Mouse (Mus musculus) adrenal gland, adult 18-20 months (tissue): ENCODE results near the gene Tmem201. TPM values are rescaled to one million over a fixed set of nuclear protein-coding genes. Genes with fewer than 3 reads are reported as not detected.
A peak's percentile ranks its signal among the peaks of the same experiment; 100 is the strongest.

Experiments
- DNase-seq, 2 experiments: peaks; one replicate each; pipeline ENCODE4 v3.0.0; 2021 to 2022; ENCODE audit warnings: low spot score in 2 of 2
- total RNA-seq, 2 experiments: library from RNA; stranded (reverse); gene quantifications; 1 replicate in 1 of 2; 2 replicates in 1 of 2; pipeline ENCODE4 v1.2.3; 2021

Gene Tmem201
- total RNA-seq, 2 experiments from 2014 or later = 27.8 to 29.0 TPM

DNA sequence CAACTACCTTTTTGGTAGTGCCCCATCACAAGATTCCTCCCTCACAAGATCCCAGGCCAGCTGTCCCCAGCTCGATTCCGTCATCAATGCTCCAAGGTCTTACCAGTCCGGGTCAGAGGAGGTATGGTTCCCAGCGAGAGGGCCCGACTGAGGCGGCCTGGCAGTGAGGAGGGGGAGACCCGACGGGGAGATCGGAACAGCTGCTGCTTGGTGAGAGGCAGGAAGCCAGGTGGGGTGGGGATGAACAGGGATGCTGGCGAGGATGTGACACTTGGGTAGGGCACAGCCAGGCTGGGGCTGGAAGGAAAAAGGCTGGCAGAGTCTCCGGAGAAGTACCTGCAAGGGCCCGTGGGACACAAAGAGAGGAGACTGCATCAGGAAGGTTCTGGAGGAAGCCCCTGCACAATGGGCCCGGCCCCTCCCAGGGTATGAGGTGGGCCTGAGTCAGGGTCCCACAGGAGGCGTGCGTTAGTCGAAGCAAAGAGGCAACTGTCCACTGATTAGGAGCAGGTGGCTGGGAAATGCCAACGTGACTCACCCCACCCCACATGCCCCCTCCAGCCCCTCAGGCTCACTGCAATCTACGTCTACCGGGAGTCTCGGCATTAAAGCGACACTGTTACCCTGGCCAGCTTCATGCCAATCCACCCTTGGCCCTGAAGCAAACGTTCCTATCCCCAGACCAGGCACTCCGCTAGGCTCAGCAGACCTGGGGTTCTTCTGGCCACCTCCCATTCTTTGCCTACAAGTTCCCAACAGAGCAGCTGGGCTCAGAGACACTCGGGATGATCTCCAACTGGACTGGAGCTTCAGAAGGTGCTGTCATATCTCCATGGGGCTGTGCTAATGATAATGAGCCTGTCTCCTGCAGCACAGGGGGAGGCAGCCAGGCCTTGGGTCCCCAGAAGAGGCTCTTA lies 15.5 kb downstream of the Tmem201 start:
- DNase-seq = no peak

DNA sequence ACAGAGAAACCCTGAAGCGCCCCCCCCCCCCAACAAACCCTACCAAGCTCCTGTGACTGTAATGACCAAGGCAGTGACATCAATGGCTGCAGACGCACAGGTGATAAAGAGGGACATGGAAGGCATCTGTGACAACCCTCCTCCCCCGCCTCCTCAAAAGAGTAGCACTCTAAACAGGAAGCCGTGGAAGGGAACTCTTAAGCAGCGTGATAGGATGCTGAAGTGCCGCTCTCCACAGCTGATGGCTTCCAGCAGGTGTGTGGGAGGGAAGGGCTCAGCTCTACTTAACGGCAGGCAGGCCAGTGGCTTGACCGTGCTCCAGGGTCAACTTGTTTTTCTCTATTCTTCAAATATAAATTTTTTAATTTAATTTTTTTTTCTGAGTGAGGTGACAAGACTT lies 16.7 kb downstream of the Tmem201 start:
- DNase-seq = no peak

- no peak for DNase-seq
Observed at GRCm38 (mm10) chr4:149719686-149720085, 18.2 kb downstream of the Tmem201 start.

DNA sequence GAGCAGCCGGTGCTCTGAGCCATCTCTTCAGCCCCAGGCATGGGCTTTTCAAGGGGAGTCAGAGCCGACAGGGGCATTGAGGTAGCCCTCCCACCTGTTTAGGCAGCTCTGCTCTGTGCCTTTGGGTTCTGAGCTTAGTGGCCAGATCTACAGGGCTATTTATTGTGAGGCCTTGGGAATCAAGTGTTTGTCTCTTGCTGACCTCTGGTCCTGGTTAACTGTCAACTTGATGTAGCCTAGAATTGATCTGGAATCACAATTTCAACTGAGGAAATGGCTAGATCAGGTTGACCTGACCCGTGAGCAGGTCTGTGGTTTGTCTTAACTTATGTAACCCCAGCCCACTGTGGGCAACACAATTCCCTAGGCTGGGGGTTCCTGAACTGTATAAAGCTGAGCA lies 23.3 kb downstream of the Tmem201 start:
- DNase-seq = no peak

DNA sequence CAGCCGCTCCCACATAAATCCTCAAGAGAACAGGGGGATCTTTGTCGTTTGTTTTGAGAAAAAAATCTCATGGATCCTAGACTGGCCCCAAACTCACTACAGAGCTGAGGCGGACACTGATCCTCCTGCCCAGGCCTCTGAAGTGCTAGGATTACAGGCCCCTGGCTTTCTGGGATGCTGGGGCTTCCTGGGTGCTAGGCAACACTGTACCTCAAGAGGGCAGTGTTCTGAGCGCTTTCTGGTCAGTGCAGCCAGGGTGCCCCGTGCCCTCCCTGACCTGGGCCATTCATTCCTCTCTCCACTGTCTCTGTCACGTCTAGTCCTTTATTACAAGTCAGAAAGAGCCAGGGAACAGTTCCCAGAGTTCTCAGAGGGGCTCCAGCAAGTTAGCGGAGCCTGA lies 25.9 kb downstream of the Tmem201 start:
- DNase-seq = peak in 1 of 2 experiments; percentile 55

GRCm38 (mm10) chr4:149711485-149711884 lies 26.4 kb downstream of the Tmem201 start:
- DNase-seq = no peak

DNA sequence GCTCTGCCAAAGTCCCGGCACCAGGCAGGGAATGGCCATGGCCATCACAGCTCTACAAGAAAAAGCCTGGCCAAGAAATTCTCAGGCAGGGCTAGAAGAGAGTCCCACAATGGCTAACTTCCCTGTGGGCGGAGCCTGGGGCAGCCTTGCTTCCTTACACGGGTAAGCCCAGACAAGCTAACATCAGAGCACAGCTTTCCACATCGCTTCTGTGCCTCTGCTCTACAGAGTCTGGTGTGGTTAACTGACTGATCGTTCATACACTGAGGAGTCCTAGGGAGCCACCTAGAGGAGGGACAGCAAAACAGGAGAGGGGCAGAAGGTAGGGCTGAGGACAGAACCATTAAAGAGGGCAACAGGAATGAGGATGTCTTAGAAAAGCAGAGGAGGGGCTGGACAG lies 27.3 kb downstream of the Tmem201 start:
- peak; percentile 31 to 40 for DNase-seq

GRCm38 (mm10) chr4:149705941-149706340 lies 31.9 kb downstream of the Tmem201 start:
- no peak for DNase-seq

GRCm38 (mm10) chr4:149705298-149705697 lies 32.5 kb downstream of the Tmem201 start:
- DNase-seq = no peak

- no peak for DNase-seq
Observed at GRCm38 (mm10) chr4:149702210-149702979, 35.4 kb downstream of the Tmem201 start, which contains the start of gene Pik3cd. Gene Pik3cd (minus strand): TSS chr4:149702571.

DNA sequence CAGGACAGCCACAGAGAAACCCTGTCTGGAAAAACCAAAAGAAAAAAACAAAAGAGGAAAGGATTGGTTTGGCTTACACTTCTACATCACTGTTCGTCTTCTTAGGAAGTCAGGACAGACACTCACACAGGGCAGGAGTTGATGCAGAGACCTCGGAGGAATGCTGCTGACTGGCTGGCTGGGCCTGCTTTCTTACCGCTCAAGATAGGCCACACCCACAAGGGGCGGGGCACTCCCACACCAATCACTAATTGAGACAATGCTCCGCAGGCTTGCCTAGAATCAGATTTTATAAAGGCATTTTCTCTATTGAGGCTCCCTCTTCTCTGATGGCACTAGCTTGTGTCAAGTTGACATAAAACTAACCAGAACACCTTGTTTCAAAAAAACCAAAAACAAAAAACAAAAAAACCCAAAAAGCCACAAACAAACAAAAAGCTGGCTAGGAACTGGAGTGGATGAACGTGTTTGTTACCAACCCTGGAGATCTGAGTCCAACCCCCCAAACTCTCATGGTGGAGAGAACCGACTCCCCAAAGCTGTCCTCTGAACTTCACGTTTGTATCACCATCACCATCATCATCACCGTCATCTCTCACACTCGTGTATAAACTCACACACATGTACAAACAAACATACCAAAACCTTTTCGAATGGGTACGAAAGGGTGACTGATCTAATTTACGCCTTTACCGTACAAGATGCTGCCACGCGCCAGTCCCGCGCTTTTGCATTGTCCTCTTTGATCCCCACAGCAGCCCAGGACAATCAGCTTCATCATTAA lies 36.2 kb downstream of the Tmem201 start:
- DNase-seq = no peak

DNA sequence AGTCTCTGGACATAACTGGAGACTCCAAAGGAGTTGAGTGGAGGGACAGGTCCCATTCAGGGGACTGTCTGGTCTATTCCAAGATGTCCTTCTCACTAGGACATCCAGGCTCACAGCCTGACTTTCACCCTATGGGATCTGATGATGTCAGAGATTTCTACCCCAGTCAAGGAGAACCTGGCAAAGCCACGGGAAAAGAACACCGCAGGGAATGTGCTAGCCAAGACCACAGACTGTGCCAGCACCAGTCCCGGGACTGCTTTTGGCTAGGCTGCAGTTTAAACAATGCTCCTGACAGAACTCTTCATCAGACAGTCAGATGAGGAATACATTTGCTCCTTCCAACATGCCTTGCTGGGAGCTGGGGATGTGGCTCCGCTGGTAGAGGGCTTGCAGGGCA lies 37.9 kb downstream of the Tmem201 start:
- DNase-seq = no peak

- peak; percentile 45 to 60 for DNase-seq
Observed at GRCm38 (mm10) chr4:149698197-149698821, 39.5 kb downstream of the Tmem201 start.

DNA sequence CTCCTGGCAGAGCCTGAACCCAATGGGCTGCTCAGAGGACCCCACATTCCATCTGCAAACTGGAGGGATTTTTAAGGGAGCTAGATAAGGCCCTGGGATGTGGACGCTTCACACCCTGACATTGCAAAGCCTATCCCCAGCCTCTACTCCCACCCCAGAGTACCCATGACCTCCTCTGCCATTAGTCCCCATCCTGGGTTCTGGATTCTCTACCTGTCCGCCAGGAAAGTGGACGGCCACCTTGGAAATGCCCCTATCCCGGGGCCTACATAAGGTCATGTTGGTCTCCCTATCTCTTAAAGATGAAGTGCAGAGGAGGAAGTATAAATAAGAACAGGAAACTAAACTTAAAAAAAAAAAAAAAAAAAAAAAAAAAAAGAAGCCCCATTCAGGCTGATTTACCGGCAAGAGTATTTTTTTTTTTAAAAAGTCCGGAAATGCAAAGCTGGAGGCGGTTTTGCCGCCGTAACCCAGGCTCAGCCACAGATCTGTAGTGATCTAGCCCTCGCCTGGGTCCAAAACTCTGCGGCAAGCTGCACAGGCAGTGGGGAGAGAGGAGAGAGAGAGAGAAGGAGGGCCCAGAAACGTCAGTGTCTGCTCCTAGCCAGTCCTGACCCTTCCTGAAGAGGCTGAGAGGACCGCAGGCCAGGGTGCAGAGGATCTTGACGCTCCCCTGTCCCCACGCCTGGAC lies 40.2 kb downstream of the Tmem201 start:
- no peak for DNase-seq

- DNase-seq = no peak
Observed at GRCm38 (mm10) chr4:149696189-149696971, 41.5 kb downstream of the Tmem201 start.

GRCm38 (mm10) chr4:149691368-149691767 lies 46.5 kb downstream of the Tmem201 start:
- no peak for DNase-seq

DNA sequence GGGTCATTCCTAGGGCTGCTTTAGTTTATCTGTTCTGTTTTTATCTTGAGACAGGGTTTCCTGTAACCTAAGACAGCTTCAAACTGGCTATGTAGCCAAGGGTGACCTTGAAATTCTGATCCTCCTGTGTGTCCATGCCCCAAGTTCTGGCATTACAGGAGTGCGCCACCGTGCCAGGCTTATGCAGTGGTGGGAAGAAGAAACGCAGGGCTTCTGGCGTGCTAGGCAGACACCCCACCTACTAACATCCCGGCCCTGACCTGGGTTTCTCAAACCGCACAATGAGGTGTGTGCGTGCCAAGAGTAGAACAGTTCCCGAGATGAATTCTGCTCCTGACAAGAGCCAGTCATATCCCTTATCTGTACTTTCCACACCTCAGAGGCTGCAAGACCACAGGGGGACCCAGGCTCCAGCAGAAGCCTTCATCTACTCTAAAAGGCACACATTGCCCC lies 47.0 kb downstream of the Tmem201 start:
- DNase-seq = no peak

DNA sequence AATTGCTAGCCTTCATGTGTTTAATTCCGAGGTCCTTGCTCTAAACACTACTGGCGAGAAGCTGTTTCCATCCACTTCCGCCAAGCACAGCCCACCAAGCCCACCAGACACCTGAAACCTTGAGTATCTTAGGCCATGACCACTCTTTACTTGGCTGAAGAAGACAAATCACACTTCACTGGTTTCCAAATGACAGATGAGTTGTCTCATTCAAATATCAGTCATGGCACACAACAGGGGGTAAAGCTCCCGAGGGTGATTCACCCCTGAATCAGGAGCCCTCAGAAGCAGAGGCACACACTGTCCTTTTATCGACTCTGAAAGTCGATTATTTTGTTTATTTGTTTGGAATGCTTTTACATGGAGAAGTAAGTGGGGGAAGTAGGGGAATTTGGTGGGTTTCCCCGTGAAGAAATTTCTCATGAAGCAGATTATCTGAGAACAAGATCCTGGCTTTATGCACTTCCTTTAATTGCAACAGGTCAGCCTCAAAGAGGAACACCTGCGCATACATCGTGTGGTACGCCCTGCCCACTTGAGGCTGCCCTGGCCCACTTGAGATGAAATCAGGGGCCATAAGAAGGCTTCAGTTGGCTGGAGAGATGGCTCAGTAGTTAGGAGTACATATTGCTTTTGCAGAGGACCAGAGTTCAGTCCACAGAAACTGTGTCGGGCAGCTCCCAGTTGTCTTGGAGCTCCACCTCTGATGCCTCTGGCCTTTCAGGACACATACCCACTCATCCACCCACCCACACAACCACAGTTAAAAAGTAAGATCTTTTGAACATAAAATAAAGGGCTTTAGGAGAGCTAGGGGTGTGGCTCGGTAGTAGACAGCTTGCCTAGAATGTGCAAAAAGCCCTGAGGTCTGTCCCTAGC lies 47.8 kb downstream of the Tmem201 start:
- no peak for DNase-seq
